Mouse (Mus musculus): ENCODE measurements around the gene Tmco1. TPM values are rescaled to one million over a fixed set of nuclear protein-coding genes. Genes with fewer than 3 reads are reported as not detected.

Tmco1 gene
- polyA plus RNA-seq, 1 experiment from 2014 or later, result 125 TPM

GRCm38 (mm10) chr1:167372739-167373138 is 64.6 kb downstream of the Tmco1 start:
- H3K4me3 ChIP-seq (ENCODE audit: low read length), result no peak overlapping the region
- WGBS, result 92% methylated on average over 7 of the region's 7 CpGs
- H3K4me2 ChIP-seq (ENCODE audit: low read depth, low read length), result no peak overlapping the region
- H3K4me1 ChIP-seq (replicated peaks; ENCODE audit: control insufficient read depth, insufficient read depth, low read length), result no peaks in the 10 kb centered on the region; the same call in 1 of the 2 replicates
- no peak overlapping the region for H3K27ac ChIP-seq (ENCODE audit: low read length)
- ATAC-seq (ENCODE audit: low read depth), result no peak
- H3K27me3 ChIP-seq (ENCODE audit: control insufficient read depth, insufficient read depth, low read depth, low read length), result no peaks in the 10 kb centered on the region
- H3K36me3 ChIP-seq (ENCODE audit: control insufficient read depth, insufficient read depth, low read length), result peaks cover 6% of the 10 kb centered on the region
- no peak overlapping the region for H3K9ac ChIP-seq (ENCODE audit: low read length)
- H3K9me3 ChIP-seq (ENCODE audit: control insufficient read depth, low read length), result no peaks in the 10 kb centered on the region

GRCm38 (mm10) chr1:167374003-167374784 is 66.0 kb downstream of the Tmco1 start:
- Histone ChIP-seq H3K4me1 (replicated peaks; ENCODE audit: control insufficient read depth, insufficient read depth, low read length) (no peaks in the 10 kb centered on the region; the same call in 1 of the 2 replicates), H3K9ac (ENCODE audit: low read length) (no peak overlapping the region), H3K9me3 (ENCODE audit: control insufficient read depth, low read length) (no peaks in the 10 kb centered on the region), H3K4me2 (ENCODE audit: low read depth, low read length) (no peak overlapping the region), H3K27ac (ENCODE audit: low read length) (no peak overlapping the region), H3K36me3 (ENCODE audit: control insufficient read depth, insufficient read depth, low read length) (peaks cover 6% of the 10 kb centered on the region), H3K4me3 (ENCODE audit: low read length) (no peak overlapping the region), H3K27me3 (ENCODE audit: control insufficient read depth, insufficient read depth, low read depth, low read length) (no peaks in the 10 kb centered on the region)
- ATAC-seq (ENCODE audit: low read depth), result peak; percentile 59
- WGBS, result 24% methylated on average over 15 of the region's 15 CpGs

DNA sequence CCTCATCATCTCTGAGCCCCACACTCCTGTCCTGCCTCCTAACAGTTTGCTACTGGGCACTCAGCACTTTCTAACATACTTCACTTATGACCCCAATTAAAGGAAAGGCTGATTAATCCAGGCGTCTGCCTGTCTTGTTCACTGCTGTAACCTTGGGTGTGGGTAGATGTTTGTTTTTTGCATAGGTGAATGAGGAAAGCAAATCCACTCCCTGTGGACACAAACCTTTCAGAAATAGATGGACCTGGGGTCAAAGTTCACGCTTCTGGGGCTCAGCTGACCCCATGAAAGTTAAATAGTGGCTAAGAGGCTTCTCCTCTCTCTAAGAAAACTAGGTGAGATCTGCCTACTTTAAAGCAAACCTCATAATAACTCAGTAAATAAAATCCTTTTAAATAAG is 66.8 kb downstream of the Tmco1 start:
- Histone ChIP-seq H3K9ac (ENCODE audit: low read length) (no peak overlapping the region), H3K27ac (ENCODE audit: low read length) (no peak overlapping the region), H3K4me3 (ENCODE audit: low read length) (no peak overlapping the region), H3K36me3 (ENCODE audit: control insufficient read depth, insufficient read depth, low read length) (peaks cover 6% of the 10 kb centered on the region), H3K4me2 (ENCODE audit: low read depth, low read length) (no peak overlapping the region), H3K9me3 (ENCODE audit: control insufficient read depth, low read length) (no peaks in the 10 kb centered on the region), H3K27me3 (ENCODE audit: control insufficient read depth, insufficient read depth, low read depth, low read length) (no peaks in the 10 kb centered on the region), H3K4me1 (replicated peaks; ENCODE audit: control insufficient read depth, insufficient read depth, low read length) (no peaks in the 10 kb centered on the region; the same call in 1 of the 2 replicates)
- WGBS, result 38% methylated on average over 2 of the region's 2 CpGs
- ATAC-seq (ENCODE audit: low read depth), result no peak

DNA sequence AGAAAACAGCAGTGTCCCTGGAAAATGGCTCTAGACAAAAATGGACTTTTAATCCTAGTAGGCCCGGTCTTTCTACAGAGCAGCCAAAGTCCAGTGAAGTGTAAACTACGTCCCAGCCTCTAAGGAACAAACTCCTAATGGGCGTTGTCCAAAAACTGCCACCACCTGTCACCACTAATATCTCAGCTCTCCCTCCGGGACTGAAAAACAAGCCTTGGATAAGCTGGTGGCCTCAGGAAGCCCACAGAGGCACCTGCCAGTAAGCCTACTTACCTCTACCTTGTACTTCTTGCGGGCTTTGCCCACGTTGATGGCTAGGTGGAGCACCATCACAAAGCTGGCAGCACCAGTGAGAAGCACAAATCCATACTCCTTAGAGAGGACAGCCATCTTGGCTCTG is 69.8 kb downstream of the Tmco1 start:
- no peaks in the 10 kb centered on the region for H3K27me3 ChIP-seq (ENCODE audit: control insufficient read depth, insufficient read depth, low read depth, low read length)
- no peak overlapping the region for H3K9ac ChIP-seq (ENCODE audit: low read length)
- H3K27ac ChIP-seq (ENCODE audit: low read length), result no peak overlapping the region
- no peaks in the 10 kb centered on the region; the same call in 1 of the 2 replicates for H3K4me1 ChIP-seq (replicated peaks; ENCODE audit: control insufficient read depth, insufficient read depth, low read length)
- H3K4me2 ChIP-seq (ENCODE audit: low read depth, low read length), result no peak overlapping the region
- no peak for ATAC-seq (ENCODE audit: low read depth)
- no peak overlapping the region for H3K4me3 ChIP-seq (ENCODE audit: low read length)
- peaks cover 6% of the 10 kb centered on the region for H3K36me3 ChIP-seq (ENCODE audit: control insufficient read depth, insufficient read depth, low read length)
- 70% methylated on average over 6 of the region's 6 CpGs for WGBS
- no peaks in the 10 kb centered on the region for H3K9me3 ChIP-seq (ENCODE audit: control insufficient read depth, low read length)

GRCm38 (mm10) chr1:167379751-167380150 is 71.6 kb downstream of the Tmco1 start:
- Histone ChIP-seq H3K9me3 (ENCODE audit: control insufficient read depth, low read length) (no peaks in the 10 kb centered on the region), H3K4me1 (replicated peaks; ENCODE audit: control insufficient read depth, insufficient read depth, low read length) (no peaks in the 10 kb centered on the region), H3K4me3 (ENCODE audit: low read length) (no peak overlapping the region), H3K4me2 (ENCODE audit: low read depth, low read length) (no peak overlapping the region), H3K9ac (ENCODE audit: low read length) (no peak overlapping the region), H3K27me3 (ENCODE audit: control insufficient read depth, insufficient read depth, low read depth, low read length) (no peaks in the 10 kb centered on the region), H3K27ac (ENCODE audit: low read length) (no peak overlapping the region), H3K36me3 (ENCODE audit: control insufficient read depth, insufficient read depth, low read length) (peaks cover 6% of the 10 kb centered on the region)
- ATAC-seq (ENCODE audit: low read depth), result no peak
- WGBS, result 71% methylated on average over 5 of the region's 5 CpGs

GRCm38 (mm10) chr1:167380223-167380622 is 72.0 kb downstream of the Tmco1 start:
- Histone ChIP-seq H3K4me1 (replicated peaks; ENCODE audit: control insufficient read depth, insufficient read depth, low read length) (no peaks in the 10 kb centered on the region), H3K9ac (ENCODE audit: low read length) (no peak overlapping the region), H3K4me3 (ENCODE audit: low read length) (no peak overlapping the region), H3K36me3 (ENCODE audit: control insufficient read depth, insufficient read depth, low read length) (peaks cover 6% of the 10 kb centered on the region), H3K4me2 (ENCODE audit: low read depth, low read length) (no peak overlapping the region), H3K27me3 (ENCODE audit: control insufficient read depth, insufficient read depth, low read depth, low read length) (no peaks in the 10 kb centered on the region), H3K27ac (ENCODE audit: low read length) (no peak overlapping the region), H3K9me3 (ENCODE audit: control insufficient read depth, low read length) (no peaks in the 10 kb centered on the region)
- no peak for ATAC-seq (ENCODE audit: low read depth)
- 89% methylated on average over 2 of the region's 2 CpGs for WGBS

DNA sequence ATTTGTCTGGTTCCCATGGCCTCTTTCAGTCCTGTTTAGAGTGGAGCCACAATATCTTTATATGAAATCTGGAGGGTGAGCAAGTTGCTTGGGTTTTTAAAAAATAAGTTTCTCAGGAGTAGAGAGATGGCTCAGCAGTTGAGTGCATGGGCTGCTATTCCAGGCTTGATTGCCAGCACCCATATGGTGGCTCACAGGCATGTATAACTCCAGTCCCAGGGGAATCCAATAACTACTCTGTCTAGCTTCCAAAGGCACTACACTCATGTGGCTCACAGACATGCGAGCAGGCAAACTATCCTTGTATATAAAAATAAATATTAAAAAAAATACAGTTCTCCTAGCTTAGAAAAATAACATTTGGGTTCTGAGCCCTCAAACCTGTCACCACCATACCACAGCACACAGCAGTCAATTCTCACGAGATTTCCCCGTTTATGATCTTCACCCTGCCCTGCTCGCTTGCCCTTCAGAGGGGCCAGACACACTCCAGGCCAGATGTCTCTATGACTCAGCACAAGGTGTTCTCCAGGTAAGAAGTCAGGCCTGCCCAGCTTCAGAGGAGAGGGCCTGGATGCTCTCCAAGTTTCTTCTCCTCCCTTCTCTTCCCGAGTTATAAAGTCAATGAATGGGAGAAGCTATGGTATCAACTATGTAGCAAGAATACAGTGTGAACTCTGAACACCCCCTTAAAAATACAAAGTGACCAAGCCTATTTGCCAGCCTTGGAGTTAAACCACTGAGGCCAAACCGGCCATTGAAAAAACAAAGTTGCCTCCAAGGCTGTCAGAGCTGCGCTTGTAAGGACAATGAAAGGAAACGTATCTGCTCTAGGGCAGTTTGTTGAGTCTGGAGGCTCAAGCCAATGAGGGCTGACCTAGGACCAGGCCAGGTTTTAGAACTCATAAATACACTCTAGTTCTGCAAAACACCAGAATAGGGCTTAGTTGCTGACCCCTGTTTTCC is 73.2 kb downstream of the Tmco1 start:
- no peaks in the 10 kb centered on the region for H3K4me1 ChIP-seq (replicated peaks; ENCODE audit: control insufficient read depth, insufficient read depth, low read length)
- H3K27ac ChIP-seq (ENCODE audit: low read length), result no peak overlapping the region
- H3K4me2 ChIP-seq (ENCODE audit: low read depth, low read length), result no peak overlapping the region
- no peaks in the 10 kb centered on the region for H3K9me3 ChIP-seq (ENCODE audit: control insufficient read depth, low read length)
- H3K27me3 ChIP-seq (ENCODE audit: control insufficient read depth, insufficient read depth, low read depth, low read length), result no peaks in the 10 kb centered on the region
- WGBS, result 70% methylated on average over 8 of the region's 8 CpGs
- no peak overlapping the region for H3K9ac ChIP-seq (ENCODE audit: low read length)
- H3K36me3 ChIP-seq (ENCODE audit: control insufficient read depth, insufficient read depth, low read length), result peaks cover under 1% of the 10 kb centered on the region; the same call in 1 of the 2 replicates
- H3K4me3 ChIP-seq (ENCODE audit: low read length), result no peak overlapping the region
- ATAC-seq (ENCODE audit: low read depth), result no peak

GRCm38 (mm10) chr1:167382316-167382715 is 74.1 kb downstream of the Tmco1 start:
- ATAC-seq (ENCODE audit: low read depth), result no peak
- Histone ChIP-seq H3K9ac (ENCODE audit: low read length) (no peak overlapping the region), H3K4me3 (ENCODE audit: low read length) (no peak overlapping the region), H3K4me2 (ENCODE audit: low read depth, low read length) (no peak overlapping the region), H3K36me3 (ENCODE audit: control insufficient read depth, insufficient read depth, low read length) (no peaks in the 10 kb centered on the region), H3K4me1 (replicated peaks; ENCODE audit: control insufficient read depth, insufficient read depth, low read length) (no peaks in the 10 kb centered on the region), H3K27ac (ENCODE audit: low read length) (no peak overlapping the region), H3K9me3 (ENCODE audit: control insufficient read depth, low read length) (no peaks in the 10 kb centered on the region), H3K27me3 (ENCODE audit: control insufficient read depth, insufficient read depth, low read depth, low read length) (no peaks in the 10 kb centered on the region)
- WGBS, result 80% methylated on average over 7 of the region's 7 CpGs

GRCm38 (mm10) chr1:167382763-167383162 is 74.6 kb downstream of the Tmco1 start:
- Histone ChIP-seq H3K27me3 (ENCODE audit: control insufficient read depth, insufficient read depth, low read depth, low read length) (no peaks in the 10 kb centered on the region), H3K4me1 (replicated peaks; ENCODE audit: control insufficient read depth, insufficient read depth, low read length) (no peaks in the 10 kb centered on the region), H3K36me3 (ENCODE audit: control insufficient read depth, insufficient read depth, low read length) (no peaks in the 10 kb centered on the region), H3K4me3 (ENCODE audit: low read length) (no peak overlapping the region), H3K9ac (ENCODE audit: low read length) (no peak overlapping the region), H3K27ac (ENCODE audit: low read length) (no peak overlapping the region), H3K4me2 (ENCODE audit: low read depth, low read length) (no peak overlapping the region), H3K9me3 (ENCODE audit: control insufficient read depth, low read length) (no peaks in the 10 kb centered on the region)
- 86% methylated on average over 5 of the region's 5 CpGs for WGBS
- no peak for ATAC-seq (ENCODE audit: low read depth)

Data from lung, embryonic 16.5 days (tissue).